Mouse (Mus musculus) adrenal gland, postnatal 10 days (tissue): ENCODE measurements around the gene Mansc1. TPM values are rescaled to one million over a fixed set of nuclear protein-coding genes. Genes with fewer than 3 reads are reported as not detected.
A peak's percentile ranks its signal among the peaks of the same experiment; 100 is the strongest.
"Not testable (repeated sequence)": the region's sequence is repeated elsewhere in the genome, so short reads cannot be mapped to it uniquely, and the experiment has no call there.

ENCODE experiments used
- DNase-seq: peaks from one replicate; pipeline ENCODE4 v3.0.0; 2021; ENCODE audit warnings: mixed read lengths
- long read RNA-seq, 2 experiments: library from polyadenylated mRNA; stranded (forward); transcript quantifications; one replicate each; pipeline ENCODE4 v2.0.0; 2021
- total RNA-seq, 2 experiments: library from RNA; stranded (reverse); gene quantifications; 2 replicates each; pipeline ENCODE4 v1.2.3; 2021

Mansc1 gene
- 1 to 10 TPM; 5.5 to 6.9 TPM for total RNA-seq
- long read RNA-seq, experiment 1, partial matches to known transcripts = 0 of 2 reads
- long read RNA-seq, experiment 1, other reads (novel, unspliced or antisense) = 0 of 2 reads
- long read RNA-seq, experiment 2, partial matches to known transcripts = 0 of 1 reads
- long read RNA-seq, experiment 2, other reads (novel, unspliced or antisense) = 0 of 1 reads

GRCm38 (mm10) chr6:134631947-134632687, at the start of gene Mansc1:
TSS of gene Mansc1 (minus strand) at chr6:134632488.
- DNase-seq = peak; percentile 76

- not testable (repeated sequence) for DNase-seq
Observed at GRCm38 (mm10) chr6:134679330-134679729, 47.0 kb upstream of the Mansc1 start.

DNA sequence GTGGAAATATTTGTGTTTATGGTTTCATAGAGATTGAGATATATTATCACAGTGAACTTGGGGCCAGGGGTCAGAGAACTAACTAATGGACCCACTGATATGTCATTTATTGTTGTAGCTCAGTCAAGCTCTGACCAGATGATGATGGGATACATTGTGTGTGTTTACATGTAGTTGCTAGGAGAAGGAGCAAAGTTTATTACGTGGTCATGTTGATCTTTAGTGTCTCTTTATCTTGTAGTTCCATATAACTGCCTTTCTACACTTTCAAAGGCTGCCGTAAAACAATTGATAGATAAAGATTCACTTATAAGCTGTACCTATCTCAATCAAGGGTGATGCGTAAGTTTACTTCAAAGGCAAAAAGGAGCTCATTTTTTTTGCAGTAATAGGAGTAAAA, 45.7 kb upstream of the Mansc1 start:
- no peak for DNase-seq

DNA sequence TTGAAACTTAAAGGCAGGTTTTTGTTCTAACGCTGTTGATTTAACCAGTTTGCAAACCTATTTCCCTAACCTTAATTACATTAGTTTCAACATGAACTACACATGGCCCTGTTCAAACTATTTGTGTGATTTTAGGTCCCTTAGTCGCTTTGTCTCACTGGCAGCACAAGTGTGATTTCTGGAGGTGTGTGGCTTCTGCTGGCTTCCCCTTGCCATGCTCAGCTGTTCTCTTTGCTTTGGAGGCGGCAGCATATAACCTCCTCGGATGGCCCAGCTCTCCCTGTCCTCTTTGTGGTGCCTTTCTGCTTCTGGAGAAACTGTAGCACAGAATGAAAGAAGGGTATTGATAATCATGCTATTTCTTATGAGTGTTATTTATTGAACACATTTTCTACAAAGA, 45.2 kb upstream of the Mansc1 start:
- no peak for DNase-seq

DNA sequence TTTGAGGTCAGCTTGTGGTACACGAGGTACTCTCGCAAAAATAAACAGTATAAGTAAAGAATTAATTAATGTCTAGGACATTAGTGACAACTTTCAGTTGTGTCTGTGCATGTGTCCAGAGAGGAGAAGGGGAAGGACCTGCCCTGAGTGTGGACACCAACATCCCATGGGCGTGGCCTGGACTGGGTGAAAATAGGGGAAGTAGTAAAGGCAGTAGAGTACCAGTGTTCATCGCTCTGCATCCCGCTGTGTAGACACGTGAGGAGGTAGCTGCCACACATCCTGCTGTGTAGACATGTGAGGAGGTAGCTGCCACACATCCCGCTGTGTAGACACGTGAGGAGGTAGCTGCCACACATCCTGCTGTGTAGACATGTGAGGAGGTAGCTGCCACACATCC, 41.4 kb upstream of the Mansc1 start:
- DNase-seq = not testable (repeated sequence)

DNA sequence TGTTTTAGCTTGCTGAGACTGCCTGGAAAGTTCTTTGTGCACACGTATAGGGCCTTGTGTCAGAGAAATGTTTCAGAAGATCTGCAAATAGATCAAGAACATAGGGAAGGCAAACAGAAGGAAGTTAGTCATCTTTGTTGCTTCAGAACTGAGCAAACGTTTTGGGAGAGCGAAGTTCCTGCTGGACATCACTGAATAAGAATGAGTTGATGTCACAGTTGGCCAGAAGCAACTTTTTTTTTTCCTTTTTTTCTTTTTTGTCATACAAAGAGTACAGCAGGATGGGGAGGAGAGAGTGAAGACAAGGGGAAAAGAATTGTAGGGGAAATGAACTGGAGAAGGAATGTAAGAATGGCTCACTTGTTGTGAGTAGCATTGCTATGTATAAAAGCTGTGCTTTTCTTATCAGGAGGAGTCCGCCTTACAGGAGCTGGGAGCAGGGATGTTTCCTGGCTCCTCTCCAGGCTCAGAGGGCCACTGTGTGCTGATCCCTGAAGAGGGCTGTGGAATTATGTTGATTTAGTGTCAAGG, 38.7 kb upstream of the Mansc1 start:
- DNase-seq = peak; percentile 41

DNA sequence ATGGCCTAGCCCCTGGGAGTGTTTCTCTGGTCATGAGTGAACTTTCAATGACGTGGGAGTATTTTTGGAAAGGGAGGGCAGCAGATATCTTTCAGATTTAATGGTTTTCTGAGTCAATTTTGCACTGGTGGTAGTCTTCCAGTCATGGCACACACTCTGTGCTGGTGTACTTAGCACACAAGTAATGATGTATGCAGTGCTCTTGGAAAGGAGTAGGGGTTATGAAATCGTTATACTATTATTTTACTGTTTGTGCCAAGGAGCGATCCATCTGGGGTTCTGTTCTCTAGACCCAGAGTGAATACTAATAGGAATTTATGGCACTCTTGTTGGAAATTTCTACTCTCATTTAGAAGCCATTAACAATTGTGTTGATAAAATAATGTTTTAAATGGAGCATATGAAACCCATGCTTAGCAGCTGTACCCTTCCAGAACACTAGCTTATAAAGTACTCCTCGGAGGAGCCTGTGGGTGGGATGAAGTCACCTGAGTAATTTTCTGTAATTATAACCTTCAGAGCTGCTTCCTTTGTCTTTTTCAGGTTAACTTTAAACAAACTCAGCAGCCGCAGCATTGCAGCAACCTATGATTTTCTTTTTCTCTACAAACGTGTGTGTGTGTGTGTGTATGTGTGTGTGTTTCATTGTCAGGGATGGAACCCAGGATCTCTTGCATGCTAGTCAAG, 37.0 kb upstream of the Mansc1 start:
- no peak for DNase-seq

- no peak for DNase-seq
Observed at GRCm38 (mm10) chr6:134668519-134668918, 36.2 kb upstream of the Mansc1 start.

GRCm38 (mm10) chr6:134665817-134666216, 33.5 kb upstream of the Mansc1 start:
- DNase-seq = no peak

- DNase-seq = no peak
Observed at GRCm38 (mm10) chr6:134664573-134664972, 32.3 kb upstream of the Mansc1 start.

DNA sequence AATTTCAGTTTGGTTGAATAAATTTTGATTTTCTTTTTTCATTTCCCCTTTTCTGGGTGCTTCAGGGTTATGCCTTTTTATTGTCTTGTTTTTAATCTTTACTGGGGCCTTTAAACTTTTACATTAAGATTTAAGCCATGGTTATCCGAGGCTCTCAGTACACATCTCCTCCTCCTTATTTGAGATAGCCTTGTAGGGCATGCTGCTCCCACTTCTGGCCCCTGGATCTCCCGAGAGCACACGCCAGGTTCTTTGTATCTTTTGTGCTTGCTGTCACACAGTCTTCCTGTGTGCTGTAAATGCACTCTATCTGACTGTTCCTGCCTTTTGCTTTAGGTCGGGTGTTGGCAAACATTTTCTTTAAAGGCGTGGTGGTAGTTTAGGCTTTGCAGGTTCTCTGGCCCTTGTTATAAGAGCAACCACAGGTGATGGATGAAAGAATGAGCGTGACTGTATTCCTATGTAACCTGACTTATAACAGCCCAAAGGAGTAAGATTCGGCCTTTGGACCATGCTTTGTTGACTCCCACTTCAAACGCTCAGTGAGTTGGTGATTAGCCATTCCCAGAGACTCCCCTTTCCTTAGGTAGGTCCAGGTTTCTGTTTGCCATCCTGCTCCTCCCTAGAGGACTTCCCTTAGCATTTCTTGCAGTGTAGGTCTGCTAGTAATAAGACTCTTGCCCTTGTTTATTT, 28.6 kb upstream of the Mansc1 start:
- no peak for DNase-seq

- DNase-seq = peak; percentile 62
Observed at GRCm38 (mm10) chr6:134659108-134659958, 27.0 kb upstream of the Mansc1 start.

- no peak for DNase-seq
Observed at GRCm38 (mm10) chr6:134656527-134656926, 24.2 kb upstream of the Mansc1 start.

DNA sequence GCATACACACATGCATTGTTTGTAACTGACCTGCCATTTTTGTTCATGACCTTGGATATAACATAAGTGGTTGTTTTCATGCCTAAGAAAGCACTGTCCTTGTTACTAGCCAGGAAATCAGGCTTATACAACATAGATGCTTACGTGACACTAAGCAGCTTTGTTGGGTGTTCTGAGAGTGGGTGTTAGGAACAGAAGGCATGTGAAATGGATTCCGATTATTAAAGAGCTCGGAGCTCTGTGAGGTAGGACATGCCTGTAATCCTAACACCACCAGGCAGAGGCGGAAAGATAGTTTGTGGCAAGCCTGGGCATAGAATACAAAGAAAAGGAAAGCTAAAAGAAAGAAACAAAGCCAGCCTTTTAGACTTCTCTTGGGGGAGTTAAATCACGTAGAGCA, 16.1 kb upstream of the Mansc1 start:
- DNase-seq = no peak

GRCm38 (mm10) chr6:134647621-134648020, 15.3 kb upstream of the Mansc1 start:
- peak; percentile 24 for DNase-seq

- no peak for DNase-seq
Observed at GRCm38 (mm10) chr6:134646835-134647234, 14.5 kb upstream of the Mansc1 start.

DNA sequence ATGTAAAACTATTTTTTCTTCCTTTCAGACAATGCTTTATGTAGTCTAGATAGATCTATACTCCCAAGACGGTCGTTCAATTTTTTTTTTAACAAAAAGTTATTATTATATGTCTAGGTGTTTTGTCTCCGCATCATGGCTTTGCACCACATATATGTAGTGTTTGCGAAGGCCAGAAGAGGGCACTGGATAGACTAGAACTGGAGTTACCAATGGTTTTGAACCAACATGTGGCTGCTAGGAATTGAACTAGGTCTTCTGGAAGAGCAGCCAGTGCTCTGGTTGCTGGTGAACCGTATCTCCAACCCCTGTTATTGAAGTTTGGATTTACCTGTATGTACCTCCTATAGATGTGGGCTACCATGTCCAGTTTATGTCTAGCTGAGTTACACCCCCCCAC, 11.0 kb upstream of the Mansc1 start:
- no peak for DNase-seq

DNA sequence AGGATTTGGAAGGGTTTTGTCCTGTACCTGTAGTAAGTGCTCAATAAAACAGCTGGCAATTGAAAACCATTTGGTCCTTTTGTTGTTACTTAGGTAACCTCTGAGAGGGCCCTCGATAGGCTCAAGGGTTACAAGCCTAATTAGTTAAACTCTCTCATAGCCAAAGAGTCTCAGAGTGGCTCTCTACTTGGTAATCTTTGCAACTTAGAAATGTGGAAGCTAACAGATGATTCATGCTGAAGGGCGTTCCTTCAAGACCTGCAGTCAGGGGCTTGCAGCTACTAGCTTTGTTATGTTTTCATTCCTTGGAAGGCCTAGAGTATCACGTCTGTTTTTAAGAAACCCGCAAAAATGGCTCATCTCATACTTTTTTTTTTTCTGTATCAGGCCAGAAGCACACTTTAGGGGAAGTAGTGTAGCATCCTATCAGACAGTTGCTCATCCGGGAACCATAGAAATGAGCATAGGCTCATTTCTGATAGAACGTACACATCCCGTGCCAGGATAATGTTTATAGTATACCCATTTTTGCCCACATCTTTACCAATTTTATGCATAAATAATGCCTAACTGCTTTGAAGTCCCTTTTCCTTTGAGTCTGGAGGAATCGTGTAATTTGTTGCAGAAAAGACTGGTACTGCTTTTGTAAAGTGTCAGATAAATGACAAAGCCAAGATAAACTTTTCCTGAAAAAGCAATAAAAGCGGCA, 9.6 kb upstream of the Mansc1 start:
- no peak for DNase-seq

DNA sequence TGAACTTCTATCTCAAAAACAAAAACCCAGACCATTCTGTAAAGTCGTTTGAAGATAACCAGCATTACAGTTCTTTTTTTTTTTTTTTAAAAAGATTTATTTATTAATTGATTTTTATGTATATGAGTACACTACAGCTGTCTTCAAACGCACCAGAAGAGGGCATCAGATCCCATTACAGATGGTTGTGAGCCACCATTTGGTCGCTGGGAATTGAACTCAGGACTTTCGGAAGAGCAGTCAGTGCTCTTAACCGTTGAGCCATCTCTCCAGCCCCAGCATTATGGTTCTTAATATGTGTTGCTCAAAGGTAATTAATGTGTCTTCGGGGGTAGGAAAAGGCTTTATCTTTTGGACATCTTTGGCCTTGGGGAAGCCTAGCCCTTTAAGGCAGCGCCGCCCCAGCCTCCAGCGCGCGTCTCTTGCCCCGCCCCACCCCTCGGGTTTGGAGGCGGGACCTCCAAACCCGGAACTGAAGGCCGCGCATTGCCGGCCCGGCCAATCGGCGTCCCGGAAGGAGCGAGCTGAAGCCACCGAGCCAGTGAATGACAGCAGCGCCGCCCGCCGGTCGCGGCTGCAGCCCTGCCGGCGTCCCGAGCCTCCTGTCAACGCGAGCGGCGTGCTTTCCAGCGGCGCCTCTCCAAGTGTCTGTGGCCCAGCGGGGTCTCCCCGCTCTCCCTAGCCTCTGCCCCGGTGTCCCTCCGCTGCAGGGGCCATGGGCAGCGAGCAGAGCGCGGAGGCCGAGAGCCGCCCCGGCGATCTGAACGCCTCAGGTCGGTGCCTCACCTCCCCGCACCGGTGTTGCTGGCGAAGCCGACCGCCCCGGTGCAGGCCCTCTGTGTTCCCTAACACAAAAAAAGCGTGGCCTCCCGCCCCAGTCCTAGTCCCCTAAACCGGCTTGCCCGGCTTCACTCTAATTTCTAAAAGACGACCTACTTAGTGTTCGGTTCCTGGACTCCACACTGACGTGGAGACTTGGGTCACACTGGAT, 8.5 kb upstream of the Mansc1 start:
- peak; percentile 96 for DNase-seq

GRCm38 (mm10) chr6:134639900-134640299, 7.6 kb upstream of the Mansc1 start:
- DNase-seq = no peak
